Comparison of ENCODE assay signal across 14 mouse cellular contexts in genomic region chr19:28343640-28344039, GRCm38 (mm10).
"Had no signal": no experiment of that assay in that cellular context is flagged by ENCODE, and none has a peak within 500 bp of the region (broad histone marks: within the 10 kb centered on the region; RNA-seq: fewer than 3 reads in every experiment).

No protein-coding gene starts in this region.

- H3K36me3 ChIP-seq: limb, embryonic 10.5 days; liver, embryonic 15.5 days; lung, embryonic 15.5 days; neural tube, embryonic 12.5 days had no signal

- H3K9me3 ChIP-seq: limb, embryonic 10.5 days; liver, embryonic 15.5 days; lung, embryonic 15.5 days; neural tube, embryonic 12.5 days had no signal

- H3K4me3 ChIP-seq: layer of hippocampus, adult 2 months; limb, embryonic 10.5 days; liver, embryonic 15.5 days; lung, embryonic 15.5 days; neural tube, embryonic 12.5 days had no signal

- H3K27ac ChIP-seq: layer of hippocampus, adult 2 months; limb, embryonic 10.5 days; liver, embryonic 15.5 days; lung, embryonic 15.5 days; neural tube, embryonic 12.5 days had no signal

- H3K9ac ChIP-seq: liver, embryonic 15.5 days; lung, embryonic 15.5 days; neural tube, embryonic 12.5 days had no signal

- H3K27me3 ChIP-seq: liver, embryonic 15.5 days; lung, embryonic 15.5 days; neural tube, embryonic 12.5 days had no signal

- H3K4me2 ChIP-seq: liver, embryonic 11.5 days; liver, embryonic 15.5 days; lung, embryonic 15.5 days; neural tube, embryonic 12.5 days had no signal

- DNase-seq: kidney, postnatal 10 days; kidney, postnatal 4 days; midbrain, embryonic 14.5 days; retina, postnatal 1 day; right cerebral cortex, postnatal 4 days; spleen, adult 18-20 months; thymus, adult 2 months; thymus, postnatal 25 days had no signal

- H3K4me1 ChIP-seq: liver, embryonic 15.5 days; neural tube, embryonic 12.5 days had no signal
